Mouse (Mus musculus) CD4-positive, CD25-positive, alpha-beta regulatory T cell, adult 2 months (primary cell): Measurements from ENCODE around the gene Gm3542.
"Not testable (repeated sequence)": the region's sequence is repeated elsewhere in the genome, so short reads cannot be mapped to it uniquely, and the experiment has no call there.

ENCODE experiments used
- DNase-seq: peaks from one replicate; pipeline ENCODE4 v3.0.0-alpha.2; 2012; ENCODE audit warnings: low read depth, low spot score

Gene Gm3542

DNA sequence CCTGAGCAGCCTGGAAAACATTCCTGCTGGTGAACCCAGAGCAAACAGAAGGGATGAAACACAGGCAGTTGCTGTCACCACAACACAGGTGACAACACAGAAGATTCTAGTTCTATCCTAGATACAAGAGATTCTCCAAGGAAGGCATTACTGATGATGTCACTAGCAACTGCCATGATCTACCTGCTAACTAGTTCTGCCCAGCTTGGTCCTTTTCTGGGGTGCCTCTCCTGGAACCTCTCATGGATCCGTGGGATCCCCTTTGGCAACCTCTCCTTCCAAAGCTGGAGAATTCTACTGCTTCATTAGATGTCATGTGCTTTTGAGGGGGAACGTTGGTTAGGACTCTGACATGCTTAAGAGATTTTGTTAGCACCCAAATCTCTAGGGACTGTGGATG, at the start of gene Gm3542:
Gene Gm3542 (minus strand): TSS at position 101 of the 400 bp plus-strand sequence.
- not testable (repeated sequence) for DNase-seq
